Mouse (Mus musculus): ENCODE results near the gene Tbk1. TPM values are rescaled to one million over a fixed set of nuclear protein-coding genes. Genes with fewer than 3 reads are reported as not detected.
A peak's percentile ranks its signal among the peaks of the same experiment; 100 is the strongest.

Tbk1 gene
- total RNA-seq, 2 experiments from 2014 or later = 47.6 to 50.8 TPM

DNA sequence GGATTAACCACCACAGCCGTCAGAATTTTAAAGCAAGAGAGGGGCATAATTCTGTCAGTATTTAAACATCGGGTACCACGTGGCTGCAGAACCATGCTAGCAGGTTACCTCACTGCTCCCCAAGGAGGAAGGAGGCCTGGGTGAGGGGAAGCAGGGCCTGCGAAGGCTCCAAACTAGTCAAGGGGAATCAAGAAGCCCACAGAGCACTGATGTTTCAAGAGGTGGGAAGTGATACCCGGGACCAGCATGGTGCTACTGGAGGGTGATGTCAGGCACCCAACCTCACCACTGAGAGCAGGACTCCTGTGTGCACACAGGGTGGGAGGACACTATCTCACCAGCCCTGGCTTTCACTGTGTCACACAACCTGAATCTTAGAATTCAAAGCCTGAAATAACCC, 36.9 kb downstream of the Tbk1 start:
- no peak for DNase-seq (ENCODE audit: extremely low spot score in 1 of 2, low spot score in 1 of 2)

DNA sequence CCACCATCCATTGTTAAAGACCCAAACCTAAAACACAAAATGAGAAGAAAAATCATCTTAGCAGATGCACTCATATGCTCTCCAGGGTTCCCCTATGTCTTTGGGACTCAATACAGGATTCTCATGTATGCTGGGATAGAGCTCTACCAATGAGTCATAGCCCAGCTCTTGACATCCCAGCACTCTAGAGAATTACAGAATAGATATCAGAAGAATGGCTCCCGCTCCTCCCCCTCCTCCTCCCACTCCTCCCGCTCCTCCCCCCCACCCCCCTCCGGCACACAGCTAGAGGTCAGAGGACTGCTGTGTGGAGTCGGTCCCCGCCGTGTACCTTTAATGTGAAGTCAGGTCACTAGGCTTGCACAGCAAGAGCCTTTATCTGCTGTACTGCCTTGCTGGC, 39.4 kb downstream of the Tbk1 start:
- no peak for DNase-seq (ENCODE audit: extremely low spot score in 1 of 2, low spot score in 1 of 2)

DNA sequence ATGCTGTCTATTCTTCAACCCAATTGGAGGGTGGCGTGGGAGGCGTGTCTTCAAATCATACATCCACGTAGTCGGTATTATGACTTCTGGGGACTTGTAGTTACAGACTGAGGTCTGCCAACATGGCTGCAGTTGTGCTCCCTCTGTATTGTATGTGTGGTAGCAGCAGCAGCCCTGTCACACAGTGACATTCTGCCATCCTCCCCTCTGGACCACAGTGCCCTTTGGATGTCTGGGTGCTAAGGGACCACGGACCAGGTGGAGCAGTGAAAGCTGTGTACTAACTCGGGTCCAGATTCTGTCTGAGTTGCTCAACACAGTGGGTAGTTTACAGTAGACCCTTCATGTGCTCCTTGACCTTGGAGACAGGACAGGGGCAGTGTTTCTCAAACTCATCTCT, 43.0 kb downstream of the Tbk1 start:
- no peak for DNase-seq (ENCODE audit: extremely low spot score in 1 of 2, low spot score in 1 of 2)

DNA sequence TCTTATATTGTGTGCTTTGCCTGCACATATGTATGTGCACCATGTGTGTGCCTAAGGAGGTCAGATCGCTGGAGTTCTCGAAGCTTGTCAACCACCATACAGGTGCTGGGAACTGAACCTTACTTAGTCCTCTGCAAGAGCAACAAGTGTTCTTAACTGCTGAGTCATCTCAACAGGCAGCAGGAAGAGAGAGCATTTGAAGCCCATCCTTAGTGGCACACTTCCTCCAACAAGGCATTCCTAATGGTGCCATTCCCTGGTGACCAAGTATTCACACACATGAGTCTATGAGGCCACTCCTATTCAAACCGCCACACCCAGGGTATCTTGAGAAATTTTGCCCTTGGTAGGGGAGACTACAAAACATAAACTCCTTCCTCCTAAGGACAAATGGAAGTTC, 44.4 kb downstream of the Tbk1 start:
- no peak for DNase-seq (ENCODE audit: extremely low spot score in 1 of 2, low spot score in 1 of 2)

DNA sequence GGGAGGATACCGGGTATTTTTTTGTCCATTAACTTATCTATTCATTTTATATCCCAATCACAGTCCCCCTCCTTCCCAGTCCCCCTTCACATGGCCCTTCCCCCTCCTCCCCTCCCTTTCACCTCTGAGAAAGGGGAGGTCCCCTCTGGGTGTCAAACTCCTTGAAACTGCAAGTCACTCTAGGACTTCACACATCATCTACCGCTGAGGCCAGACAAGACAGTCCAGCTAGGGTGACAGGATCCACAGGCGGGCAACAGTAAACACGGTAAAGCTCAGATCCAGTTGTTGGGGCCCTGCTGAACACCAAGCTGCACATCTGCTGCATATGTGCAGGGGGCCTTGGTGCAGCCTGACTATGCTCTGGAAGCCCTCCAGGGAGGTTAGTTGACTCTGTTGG, 51.6 kb downstream of the Tbk1 start:
- no peak for DNase-seq (ENCODE audit: extremely low spot score in 1 of 2, low spot score in 1 of 2)

DNA sequence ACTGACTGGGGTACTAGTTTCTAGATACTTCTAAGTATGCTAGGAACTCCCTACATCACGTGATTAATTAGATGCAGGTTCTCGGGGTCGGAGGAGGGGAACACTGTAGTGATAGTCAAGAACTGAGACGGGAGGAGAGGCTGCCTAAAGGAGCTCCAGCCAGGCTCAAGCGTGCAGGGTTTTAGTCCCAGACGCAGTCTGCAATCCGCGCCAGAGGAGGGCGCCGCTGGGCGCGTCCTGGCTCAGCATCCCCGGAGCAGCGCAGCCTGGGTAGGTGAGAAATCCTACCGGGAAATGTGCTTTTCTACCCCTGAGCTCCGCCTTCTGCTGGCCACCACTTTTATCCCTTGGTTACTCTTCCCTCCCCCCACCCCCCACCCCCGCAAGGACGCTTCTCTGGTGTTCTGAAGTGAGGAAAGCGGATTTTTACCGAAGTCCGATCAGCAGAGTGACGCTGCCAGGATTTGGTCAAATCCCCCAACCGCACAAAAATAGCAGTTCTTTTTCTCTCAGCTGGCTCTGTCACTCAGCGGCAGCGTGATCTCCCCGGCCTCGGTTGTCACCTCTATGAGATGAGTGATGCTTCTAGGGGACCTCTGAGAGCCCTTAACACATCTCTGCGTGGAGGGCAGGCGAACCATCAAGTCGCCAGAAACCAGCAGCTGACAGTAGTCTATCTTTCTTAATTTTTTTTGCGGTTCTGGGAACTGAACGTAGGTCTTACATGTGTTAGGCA, 53.3 kb downstream of the Tbk1 start:
- peak; percentile 38 to 63 for DNase-seq (ENCODE audit: extremely low spot score in 1 of 2, low spot score in 1 of 2)

DNA sequence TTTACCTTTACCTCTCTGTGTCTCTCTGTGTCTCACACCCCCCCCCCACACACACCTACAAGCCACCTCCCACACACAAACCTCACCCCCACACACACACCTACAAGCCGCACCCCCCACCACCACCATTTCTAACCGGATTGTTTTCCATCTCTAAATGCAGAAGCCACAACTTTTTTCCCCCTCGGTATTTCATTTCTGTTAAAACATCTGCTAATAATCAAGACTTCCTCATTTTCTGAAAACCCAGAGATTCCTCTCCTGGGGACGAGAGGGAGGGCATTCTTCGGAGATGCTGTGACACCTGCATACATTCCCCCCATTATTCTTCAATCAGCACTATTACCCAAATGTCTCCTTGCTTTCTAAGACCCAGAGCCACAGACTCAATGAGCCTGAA, 55.0 kb downstream of the Tbk1 start:
- no peak for DNase-seq (ENCODE audit: extremely low spot score in 1 of 2, low spot score in 1 of 2)

DNA sequence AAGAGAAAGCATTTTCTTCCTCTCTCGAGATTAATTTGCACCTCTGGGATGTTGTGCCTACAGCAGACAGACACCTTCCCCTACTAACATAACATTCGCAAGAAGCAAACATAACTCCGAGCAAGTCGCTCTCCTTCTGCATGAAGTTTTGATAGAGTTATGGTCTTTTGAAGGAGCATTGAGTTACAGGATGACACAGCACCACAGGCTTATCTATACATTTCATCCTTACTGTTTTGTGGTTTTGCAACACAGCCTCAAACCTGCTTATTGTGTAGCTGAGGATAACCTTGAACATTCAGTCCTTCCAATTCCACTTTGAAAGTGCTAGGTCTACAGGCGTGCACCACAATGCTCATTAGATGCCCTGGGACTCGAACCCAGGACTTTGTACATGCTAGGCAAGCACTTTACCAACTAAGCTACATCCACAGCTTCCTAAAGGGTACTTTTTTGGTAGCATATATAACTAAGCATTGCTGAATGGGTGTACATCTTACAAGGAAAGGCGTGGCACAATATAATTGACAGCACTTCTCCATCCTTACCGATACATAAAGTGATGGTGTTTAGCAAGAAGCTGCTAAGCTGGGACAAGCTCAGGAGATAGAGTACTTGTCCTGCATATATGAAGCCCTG, 56.1 kb downstream of the Tbk1 start:
- DNase-seq (ENCODE audit: extremely low spot score in 1 of 2, low spot score in 1 of 2) = no peak

DNA sequence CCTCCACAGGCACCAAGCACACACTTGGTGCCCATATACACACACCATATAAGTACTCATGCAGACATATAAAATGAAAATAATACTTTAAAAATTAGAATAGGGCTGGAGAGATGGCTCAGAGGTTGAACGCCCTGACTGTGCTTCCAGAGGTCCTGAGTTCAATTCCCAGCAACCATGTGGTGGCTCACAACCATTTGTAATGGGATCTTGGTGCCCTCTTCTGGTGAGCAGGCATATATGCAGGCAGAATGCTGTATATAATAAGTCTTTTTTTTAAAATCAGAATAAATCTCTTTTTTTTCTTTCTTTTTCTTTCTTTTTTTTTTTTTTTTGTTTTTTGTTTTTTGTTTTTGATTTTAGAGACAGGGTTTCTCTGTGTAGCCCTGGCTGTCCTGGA, 57.3 kb downstream of the Tbk1 start:
- no peak for DNase-seq (ENCODE audit: extremely low spot score in 1 of 2, low spot score in 1 of 2)

DNA sequence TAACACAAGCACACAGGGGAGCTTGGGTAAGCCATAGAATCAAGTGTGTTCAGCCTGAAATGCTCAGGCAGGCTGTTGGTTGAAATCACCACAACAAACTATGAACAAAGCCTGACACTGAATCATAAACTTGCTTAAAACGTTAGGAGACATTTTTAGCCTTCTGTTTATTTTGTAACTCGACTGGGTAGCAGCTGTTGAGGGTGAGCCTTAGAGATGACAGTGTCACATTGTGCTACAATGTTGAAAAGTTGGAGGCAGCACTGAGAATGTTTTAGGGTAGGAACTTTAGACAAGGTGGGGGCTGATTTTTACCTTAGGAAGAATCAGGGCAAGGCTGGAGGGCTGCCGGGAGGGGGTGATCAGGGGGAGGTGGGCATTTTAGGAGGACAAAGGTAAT, 58.1 kb downstream of the Tbk1 start:
- DNase-seq (ENCODE audit: extremely low spot score in 1 of 2, low spot score in 1 of 2) = no peak

DNA sequence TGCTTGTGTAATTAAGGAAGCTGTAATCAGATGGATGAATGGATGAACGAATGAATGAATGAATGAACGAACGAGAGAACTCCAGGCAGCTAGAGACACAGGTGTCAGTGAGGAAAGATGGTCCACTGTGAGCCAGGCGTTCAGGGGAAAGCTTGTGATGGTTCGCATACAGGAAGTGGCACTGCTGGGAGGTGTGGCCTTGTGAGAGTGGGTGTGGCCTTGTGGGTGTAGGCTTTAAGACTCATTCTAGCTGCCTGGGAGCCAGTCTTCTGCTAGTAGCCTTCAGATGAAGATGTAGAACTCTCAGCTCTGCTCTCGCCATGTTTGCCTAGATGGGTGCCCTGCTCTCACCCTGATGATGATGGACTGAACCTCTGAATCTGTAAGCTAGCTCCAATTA, 59.5 kb downstream of the Tbk1 start:
- no peak for DNase-seq (ENCODE audit: extremely low spot score in 1 of 2, low spot score in 1 of 2)

DNA sequence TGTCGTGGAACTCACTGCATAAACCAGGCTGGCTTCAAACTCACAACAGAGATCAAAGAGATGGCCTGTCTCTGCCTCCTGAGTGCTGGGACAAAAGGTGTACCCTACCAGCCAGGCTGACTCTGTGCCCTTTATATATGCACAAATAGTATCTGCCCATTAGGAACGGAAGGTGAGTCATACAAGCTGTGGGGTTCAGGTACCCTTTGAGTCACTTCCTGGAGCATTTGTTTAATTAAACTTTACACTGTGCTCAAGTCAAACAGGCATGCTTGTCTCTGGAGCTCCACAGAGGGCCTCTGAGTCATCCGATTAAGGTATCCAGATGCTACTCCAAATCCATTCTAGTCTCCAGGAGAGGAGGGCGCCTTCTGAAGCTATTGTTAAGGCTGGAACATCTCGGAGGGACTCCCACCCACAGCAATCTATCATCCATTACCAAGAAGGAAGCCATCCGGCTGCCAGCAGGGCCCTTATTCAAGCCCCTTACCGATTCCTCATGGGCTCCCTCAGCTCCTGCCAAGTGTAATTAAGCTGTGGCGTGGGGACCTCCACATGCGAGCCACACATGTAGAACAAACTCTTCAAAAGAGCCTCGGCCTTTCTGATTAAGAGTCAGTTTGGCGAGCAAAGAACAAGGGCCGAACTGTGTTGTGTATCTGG, 65.5 kb downstream of the Tbk1 start:
- DNase-seq (ENCODE audit: extremely low spot score in 1 of 2, low spot score in 1 of 2) = no peak

DNA sequence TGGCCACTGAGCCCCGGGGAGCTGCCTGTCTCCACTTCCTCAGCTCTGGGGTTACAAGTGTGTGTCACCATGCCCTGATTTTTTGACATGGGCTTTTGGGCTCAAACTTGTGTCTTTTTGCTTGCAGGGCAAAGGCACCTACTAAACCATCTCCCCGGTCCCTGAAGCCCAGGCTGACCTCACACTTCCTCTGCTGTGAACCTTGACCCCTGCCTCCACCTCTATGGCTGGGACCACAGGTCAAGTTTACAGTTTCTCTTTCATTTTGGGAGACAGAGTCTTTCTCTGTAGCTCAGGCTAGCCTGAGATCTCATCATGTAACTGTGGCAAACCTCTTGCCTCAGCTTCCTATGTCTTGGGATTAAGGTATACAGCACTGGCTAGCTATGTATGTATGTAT, 66.9 kb downstream of the Tbk1 start:
- DNase-seq (ENCODE audit: extremely low spot score in 1 of 2, low spot score in 1 of 2) = no peak

DNA sequence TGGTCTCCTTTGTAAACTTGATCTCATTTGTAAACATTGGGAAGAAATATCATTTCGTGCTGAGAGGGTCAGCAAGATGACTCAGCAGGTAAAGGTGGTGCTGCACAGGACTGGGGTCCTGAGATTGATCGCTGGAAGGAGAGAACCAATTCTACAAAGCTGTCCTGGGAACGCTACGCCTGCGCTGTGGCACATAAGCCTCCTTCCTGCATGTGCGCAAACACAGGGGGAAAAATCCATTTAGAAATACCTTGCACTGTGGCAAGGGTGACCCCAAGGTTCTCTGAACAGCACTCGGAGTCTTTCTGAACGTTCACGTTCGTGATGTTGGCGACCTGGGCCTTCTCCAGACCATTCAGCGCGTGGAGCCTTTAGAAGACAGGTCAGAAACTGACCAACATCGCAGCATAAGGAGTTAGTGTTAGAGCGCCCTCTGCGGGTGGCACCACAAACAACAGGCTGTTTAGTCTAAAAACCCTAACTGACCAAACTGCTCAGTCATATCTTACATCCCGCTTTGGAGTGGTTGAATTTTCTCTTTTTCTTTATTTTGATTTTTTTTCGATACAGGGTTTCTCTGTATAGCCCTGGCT, 70.5 kb downstream of the Tbk1 start:
- peak; percentile 73 to 91 for DNase-seq (ENCODE audit: extremely low spot score in 1 of 2, low spot score in 1 of 2)

DNA sequence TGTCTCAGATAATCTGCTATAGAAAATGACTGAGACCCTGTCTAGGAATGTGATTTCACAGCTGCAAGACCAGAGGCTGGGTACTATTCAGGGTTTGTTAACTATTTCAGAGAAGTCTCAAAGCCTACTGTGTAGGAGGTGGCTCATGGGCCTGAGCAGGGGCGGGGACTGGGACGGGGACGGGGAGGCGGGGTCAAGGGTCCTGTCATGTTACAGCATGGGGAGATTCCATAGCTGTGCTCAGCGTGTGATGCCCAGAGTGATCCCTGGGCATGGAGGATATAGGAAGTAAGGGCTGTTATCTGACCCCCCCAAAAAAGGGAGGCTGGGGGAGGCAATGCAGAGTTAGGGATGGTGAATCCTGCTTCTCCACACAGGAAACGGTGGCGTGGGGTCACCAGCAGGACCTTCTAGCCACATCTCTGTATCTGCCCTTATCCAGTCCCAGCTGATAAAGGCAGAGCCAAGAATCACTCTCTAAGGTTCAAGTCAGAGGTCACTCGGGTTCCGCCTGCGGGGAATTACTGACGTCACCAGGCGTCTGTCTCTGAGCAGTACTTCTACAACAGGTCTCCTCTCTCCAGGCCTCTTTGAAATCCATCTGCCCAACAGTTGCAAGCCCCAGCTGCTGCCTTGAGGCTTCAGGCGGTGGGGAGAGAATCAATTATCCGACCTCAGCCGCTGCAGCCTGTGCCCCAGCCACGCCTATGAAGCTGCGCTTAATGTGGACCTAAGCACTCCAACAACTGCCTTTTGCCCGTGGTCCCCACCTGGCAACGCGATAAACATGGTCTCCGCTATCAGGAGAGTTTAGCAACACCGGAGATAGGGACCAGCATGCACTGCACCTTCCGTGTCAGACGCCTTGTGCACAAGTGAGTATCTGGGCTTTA, 76.6 kb downstream of the Tbk1 start:
- DNase-seq (ENCODE audit: extremely low spot score in 1 of 2, low spot score in 1 of 2) = no peak

DNA sequence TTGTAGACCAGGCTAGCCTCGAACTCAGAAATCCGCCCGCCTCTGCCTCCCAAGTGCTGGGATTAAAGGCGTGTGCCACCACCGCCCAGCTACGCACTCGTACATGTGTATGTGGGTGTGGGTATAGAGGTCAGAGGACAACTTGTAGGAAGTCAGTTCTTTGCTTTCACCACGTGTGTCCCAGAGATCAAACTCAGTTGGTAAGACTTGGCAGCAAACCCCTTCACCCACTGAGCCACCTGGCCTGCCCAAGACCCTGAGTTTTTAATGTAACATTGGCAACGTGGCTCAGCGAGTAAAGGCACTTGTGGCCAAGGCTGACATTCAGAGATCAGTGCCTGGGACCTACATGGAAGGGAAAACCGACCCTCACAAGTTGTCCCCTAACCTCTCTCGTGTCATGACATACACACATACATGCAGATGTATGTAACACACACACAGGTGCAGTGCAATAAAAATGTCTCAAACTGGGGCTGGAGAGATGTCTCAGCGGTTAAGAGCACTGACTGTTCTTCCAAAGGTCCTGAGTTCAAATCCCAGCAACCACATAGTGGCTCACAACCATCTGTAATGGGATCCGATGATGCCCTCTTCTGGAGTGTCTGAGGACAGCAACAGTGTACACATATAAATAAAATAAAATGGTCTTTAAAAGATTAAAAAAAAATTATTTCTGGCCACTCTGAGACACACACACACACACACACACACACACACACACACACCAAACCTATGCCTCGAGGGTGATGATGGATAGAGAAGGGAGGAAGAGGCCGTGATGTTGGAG, 78.6 kb downstream of the Tbk1 start:
- no peak for DNase-seq (ENCODE audit: extremely low spot score in 1 of 2, low spot score in 1 of 2)

DNA sequence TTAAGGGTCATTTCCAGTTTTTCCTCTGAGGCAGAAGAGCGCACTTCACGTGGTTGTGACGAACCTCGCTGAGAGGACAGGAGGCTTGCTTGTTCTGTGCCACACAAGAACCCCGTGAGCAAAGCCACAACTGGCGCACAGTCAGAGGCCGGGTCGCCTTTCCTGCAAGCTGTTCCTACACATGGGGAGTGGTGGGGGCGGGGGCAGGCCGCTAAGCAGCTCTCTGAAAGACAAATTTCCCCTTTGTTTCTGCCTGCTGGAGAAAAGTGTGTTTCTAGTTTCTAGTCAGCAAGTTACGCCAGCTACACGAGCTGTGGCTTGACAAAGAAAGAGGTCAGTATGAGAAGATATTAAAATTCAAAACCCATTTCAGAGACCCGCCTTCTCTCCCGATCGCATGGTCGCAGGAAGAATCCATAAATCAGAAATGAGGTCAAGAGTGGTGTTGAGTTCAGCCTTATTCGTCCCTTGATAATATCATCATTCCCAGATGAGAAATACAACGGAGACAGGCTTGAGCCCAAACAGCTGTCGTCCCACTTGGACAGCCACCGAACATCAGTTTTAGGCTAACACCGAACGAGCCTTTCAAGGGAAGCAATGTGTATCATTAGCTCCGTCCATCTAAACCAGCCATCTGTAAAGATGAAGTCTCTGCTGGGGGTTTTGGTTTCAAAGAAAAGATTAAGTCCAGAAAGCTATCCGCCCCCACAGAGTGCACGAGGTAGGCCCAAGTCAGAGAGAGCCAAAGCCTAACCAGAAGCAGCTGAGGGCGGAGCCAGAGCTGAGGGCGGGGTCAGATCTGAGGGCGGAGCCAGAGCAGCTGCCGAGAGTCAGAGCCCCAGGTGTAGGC, 79.6 kb downstream of the Tbk1 start:
- DNase-seq (ENCODE audit: extremely low spot score in 1 of 2, low spot score in 1 of 2) = no peak

DNA sequence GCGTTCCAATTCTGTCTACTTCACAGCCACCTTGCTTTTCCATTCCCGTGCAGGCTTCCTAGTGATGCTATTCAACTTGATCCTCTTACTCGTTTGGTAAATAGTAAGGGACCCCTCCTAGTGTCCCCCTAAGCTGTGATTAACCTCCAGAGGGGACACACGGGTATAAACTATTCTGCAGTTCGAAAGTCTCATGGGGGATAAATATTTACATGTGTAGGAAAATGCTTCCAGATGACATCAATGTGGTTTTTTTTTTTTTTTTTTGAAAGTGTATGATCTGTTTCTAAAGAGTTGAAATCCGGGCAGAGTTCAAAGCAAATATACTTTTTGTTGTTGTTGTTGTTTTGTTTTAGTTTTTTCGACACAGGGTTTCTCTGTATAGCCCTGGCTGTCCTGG, 80.7 kb downstream of the Tbk1 start:
- DNase-seq (ENCODE audit: extremely low spot score in 1 of 2, low spot score in 1 of 2) = no peak
